Mouse (Mus musculus): Measurements from ENCODE around the gene Olfr1337. TPM values are rescaled to one million over a fixed set of nuclear protein-coding genes. Genes with fewer than 3 reads are reported as not detected.

The Olfr1337 gene
- not detected in 2 replicates for polyA plus RNA-seq (2012; rRNA removed)

DNA sequence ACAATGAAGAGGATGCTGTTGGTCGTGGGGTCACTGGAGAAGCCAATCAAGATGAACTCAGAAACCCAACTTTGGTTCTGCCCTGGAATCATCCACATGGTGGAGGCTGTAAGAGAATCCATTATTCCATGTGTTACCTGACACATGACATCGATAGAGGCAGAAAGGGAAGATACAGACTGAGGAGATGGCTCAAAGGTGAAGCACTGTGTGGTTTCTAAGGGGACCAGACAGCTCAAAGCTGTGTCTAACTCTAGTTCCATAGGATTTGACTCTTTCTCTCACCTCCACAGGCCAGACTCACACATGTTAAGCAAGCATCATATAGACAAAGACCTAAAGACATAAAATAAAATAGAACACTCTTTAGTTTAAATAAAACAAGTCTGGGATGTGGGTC, at the start of gene Olfr1337:
Gene Olfr1337 (minus strand): TSS at position 101 of the 400 bp plus-strand sequence.

GRCm38 (mm10) chr4:118809844-118810243, 27.5 kb upstream of the Olfr1337 start, which contains the start of gene Olfr1335:
Gene Olfr1335 (minus strand): TSS chr4:118809944.

DNA sequence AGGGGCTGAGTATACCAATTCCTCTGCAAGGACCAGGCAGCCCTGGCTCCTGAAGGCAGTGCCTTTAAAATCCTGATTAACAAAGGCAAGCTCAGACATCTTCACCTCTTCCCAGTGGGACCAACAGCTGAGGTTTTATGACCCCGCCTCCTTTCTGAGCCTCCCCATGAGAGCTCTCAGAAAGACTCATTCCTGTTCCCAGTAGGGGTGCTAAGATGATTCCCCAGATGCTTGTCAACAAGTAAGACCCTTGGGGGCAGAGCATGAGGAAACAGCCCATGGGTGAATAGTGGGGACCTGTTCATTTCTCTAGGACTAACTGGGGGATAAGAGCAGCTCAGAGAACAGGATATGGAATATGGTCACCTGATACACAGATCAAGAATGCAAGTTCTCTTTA, 23.7 kb downstream of the Olfr1337 start, which contains the start of gene Olfr1338:
Gene Olfr1338 (minus strand): TSS at position 101 of the 400 bp plus-strand sequence.

GRCm38 (mm10) chr4:118731875-118732274, 50.5 kb downstream of the Olfr1337 start, which contains the start of gene Olfr1339:
Gene Olfr1339 (plus strand): TSS chr4:118732175.

Other genes starting within 250 kb of the Olfr1337 start
- gene Tmem125, start 238.5 kb downstream of the Olfr1337 start, polyA plus RNA-seq (2012; rRNA removed), result 0.32 and 0.47 TPM in 2 replicates
- gene Cfap57, start 161.8 kb downstream of the Olfr1337 start, polyA plus RNA-seq (2012; rRNA removed), result 0.70 and 0.80 TPM in 2 replicates
- gene Ebna1bp2, start 161.8 kb downstream of the Olfr1337 start, polyA plus RNA-seq (2012; rRNA removed), result 115 and 163 TPM in 2 replicates
- not detected in 2 replicates for gene Olfr62, start 123.6 kb downstream of the Olfr1337 start, polyA plus RNA-seq (2012; rRNA removed)
- 0.02 TPM in 1 of 2 replicates, not detected in the other for gene Olfr1342, start 89.8 kb downstream of the Olfr1337 start, polyA plus RNA-seq (2012; rRNA removed)
- not detected in 2 replicates for gene Olfr1341, start 79.1 kb downstream of the Olfr1337 start, polyA plus RNA-seq (2012; rRNA removed)
- gene Olfr1340, start 62.4 kb downstream of the Olfr1337 start, polyA plus RNA-seq (2012; rRNA removed), result not detected in 2 replicates
- not detected in 2 replicates for gene Olfr1339, start 50.4 kb downstream of the Olfr1337 start, polyA plus RNA-seq (2012; rRNA removed)
- not detected in 2 replicates for gene Olfr1338, start 23.8 kb downstream of the Olfr1337 start, polyA plus RNA-seq (2012; rRNA removed)
- gene Olfr1335, start 27.4 kb upstream of the Olfr1337 start, polyA plus RNA-seq (2012; rRNA removed), result not detected in 2 replicates
- gene Olfr1333, start 53.7 kb upstream of the Olfr1337 start, polyA plus RNA-seq (2012; rRNA removed), result not detected in 2 replicates
- gene Olfr1331, start 82.1 kb upstream of the Olfr1337 start, polyA plus RNA-seq (2012; rRNA removed), result not detected in 2 replicates
- not detected in 2 replicates for gene Olfr1330, start 106.0 kb upstream of the Olfr1337 start, polyA plus RNA-seq (2012; rRNA removed)
- not detected in 2 replicates for gene Olfr1329, start 134.9 kb upstream of the Olfr1337 start, polyA plus RNA-seq (2012; rRNA removed)
- gene Olfr1328, start 156.0 kb upstream of the Olfr1337 start, polyA plus RNA-seq (2012; rRNA removed), result not detected in 2 replicates
- not detected in 2 replicates for gene Lao1, start 179.0 kb upstream of the Olfr1337 start, polyA plus RNA-seq (2012; rRNA removed)

Data from central nervous system, embryonic 11.5 days (tissue).